Mouse (Mus musculus): ENCODE data around the gene Asf1b. TPM values are rescaled to one million over a fixed set of nuclear protein-coding genes. Genes with fewer than 3 reads are reported as not detected.

Asf1b gene
- polyA plus RNA-seq, 1 experiment from 2014 or later, result 10.7 TPM

MicroRNAs within 50 kb of the gene (microRNA counts, 519-probe panel; counts per million panel counts)
- microRNA mmu-miR-1199, result not detected

Small RNA genes within 50 kb of the gene (microRNA-seq; reads per million reads assigned to microRNA genes)
- not detected for gene Gm44330
- gene Gm44450, result not detected
- gene Mir1199, result not detected
- 1.5 reads per million for gene Mir8111

Other genes with a start within 250 kb of the Asf1b start
- gene Ddx39, start 240.3 kb upstream of the Asf1b start, polyA plus RNA-seq (2014; fragmentation: Nextera tagmentation; extraction: Ambion mirVana), result 85.6 and 87.4 TPM in 2 replicates
- gene Adgre5, start 214.2 kb upstream of the Asf1b start, polyA plus RNA-seq (2014; fragmentation: Nextera tagmentation; extraction: Ambion mirVana), result 13.5 and 13.7 TPM in 2 replicates
- 67.1 and 72.0 TPM in 2 replicates for gene Adgrl1, start 55.4 kb upstream of the Asf1b start, polyA plus RNA-seq (2014; fragmentation: Nextera tagmentation; extraction: Ambion mirVana)
- 0.76 and 1.1 TPM in 2 replicates for gene Gm10644, start 302 bp upstream of the Asf1b start, polyA plus RNA-seq (2014; fragmentation: Nextera tagmentation; extraction: Ambion mirVana)
- gene Prkaca, start 17.5 kb downstream of the Asf1b start, polyA plus RNA-seq (2014; fragmentation: Nextera tagmentation; extraction: Ambion mirVana), result 194 and 218 TPM in 2 replicates
- gene Samd1, start 42.2 kb downstream of the Asf1b start, polyA plus RNA-seq (2014; fragmentation: Nextera tagmentation; extraction: Ambion mirVana), result 11.1 and 11.3 TPM in 2 replicates
- gene 1700067K01Rik, start 46.0 kb downstream of the Asf1b start, polyA plus RNA-seq (2014; fragmentation: Nextera tagmentation; extraction: Ambion mirVana), result 0.54 and 0.76 TPM in 2 replicates
- gene 2210011C24Rik, start 56.7 kb downstream of the Asf1b start, polyA plus RNA-seq (2014; fragmentation: Nextera tagmentation; extraction: Ambion mirVana), result 0.52 and 0.77 TPM in 2 replicates
- 3.7 and 5.5 TPM in 2 replicates for gene Palm3, start 66.0 kb downstream of the Asf1b start, polyA plus RNA-seq (2014; fragmentation: Nextera tagmentation; extraction: Ambion mirVana)
- 0.34 and 0.48 TPM in 2 replicates for gene Il27ra, start 87.1 kb downstream of the Asf1b start, polyA plus RNA-seq (2014; fragmentation: Nextera tagmentation; extraction: Ambion mirVana)
- gene Rln3, start 89.5 kb downstream of the Asf1b start, polyA plus RNA-seq (2014; fragmentation: Nextera tagmentation; extraction: Ambion mirVana), result 1.6 and 4.7 TPM in 2 replicates
- gene Gm10643, start 109.6 kb downstream of the Asf1b start, polyA plus RNA-seq (2014; fragmentation: Nextera tagmentation; extraction: Ambion mirVana), result 2.1 and 2.7 TPM in 2 replicates
- 11.0 and 11.5 TPM in 2 replicates for gene Rfx1, start 111.3 kb downstream of the Asf1b start, polyA plus RNA-seq (2014; fragmentation: Nextera tagmentation; extraction: Ambion mirVana)
- 17.4 and 18.9 TPM in 2 replicates for gene Dcaf15, start 149.3 kb downstream of the Asf1b start, polyA plus RNA-seq (2014; fragmentation: Nextera tagmentation; extraction: Ambion mirVana)
- gene Podnl1, start 170.5 kb downstream of the Asf1b start, polyA plus RNA-seq (2014; fragmentation: Nextera tagmentation; extraction: Ambion mirVana), result 0.48 and 0.59 TPM in 2 replicates
- gene Cc2d1a, start 192.4 kb downstream of the Asf1b start, polyA plus RNA-seq (2014; fragmentation: Nextera tagmentation; extraction: Ambion mirVana), result 30.4 and 33.3 TPM in 2 replicates
- gene 4930432K21Rik, start 192.5 kb downstream of the Asf1b start, polyA plus RNA-seq (2014; fragmentation: Nextera tagmentation; extraction: Ambion mirVana), result 1.4 TPM in 2 replicates
- gene Nanos3, start 229.7 kb downstream of the Asf1b start, polyA plus RNA-seq (2014; fragmentation: Nextera tagmentation; extraction: Ambion mirVana), result 7.8 and 10.4 TPM in 2 replicates

Measured in hindbrain, embryonic 14.5 days (tissue).